Mouse (Mus musculus): Measurements from ENCODE around the gene Scp2. TPM values are rescaled to one million over a fixed set of nuclear protein-coding genes. Genes with fewer than 3 reads are reported as not detected.

Gene Scp2
- polyA plus RNA-seq, 1 experiment = 228 TPM

Other genes with a start within 250 kb of the Scp2 start
- gene Cpt2, start 221.4 kb downstream of the Scp2 start, polyA plus RNA-seq (2012; rRNA removed) = 117 and 133 TPM in 2 replicates
- 0.07 and 0.25 TPM in 2 replicates for gene Slc1a7, start 176.7 kb downstream of the Scp2 start, polyA plus RNA-seq (2012; rRNA removed)
- gene Podn, start 48.6 kb downstream of the Scp2 start, polyA plus RNA-seq (2012; rRNA removed) = 19.0 and 53.1 TPM in 2 replicates
- gene Echdc2, start 20.4 kb upstream of the Scp2 start, polyA plus RNA-seq (2012; rRNA removed) = 26.7 and 35.2 TPM in 2 replicates
- gene Zyg11a, start 73.0 kb upstream of the Scp2 start, polyA plus RNA-seq (2012; rRNA removed) = 1.1 and 2.7 TPM in 2 replicates
- 4.4 and 8.1 TPM in 2 replicates for gene Zyg11b, start 156.1 kb upstream of the Scp2 start, polyA plus RNA-seq (2012; rRNA removed)
- 14.5 and 17.9 TPM in 2 replicates for gene Coa7, start 183.1 kb upstream of the Scp2 start, polyA plus RNA-seq (2012; rRNA removed)
- not detected in 2 replicates for gene Shisal2a, start 238.4 kb upstream of the Scp2 start, polyA plus RNA-seq (2012; rRNA removed)